Mouse (Mus musculus): ENCODE data around the gene Krt83.

Krt83 gene

DNA sequence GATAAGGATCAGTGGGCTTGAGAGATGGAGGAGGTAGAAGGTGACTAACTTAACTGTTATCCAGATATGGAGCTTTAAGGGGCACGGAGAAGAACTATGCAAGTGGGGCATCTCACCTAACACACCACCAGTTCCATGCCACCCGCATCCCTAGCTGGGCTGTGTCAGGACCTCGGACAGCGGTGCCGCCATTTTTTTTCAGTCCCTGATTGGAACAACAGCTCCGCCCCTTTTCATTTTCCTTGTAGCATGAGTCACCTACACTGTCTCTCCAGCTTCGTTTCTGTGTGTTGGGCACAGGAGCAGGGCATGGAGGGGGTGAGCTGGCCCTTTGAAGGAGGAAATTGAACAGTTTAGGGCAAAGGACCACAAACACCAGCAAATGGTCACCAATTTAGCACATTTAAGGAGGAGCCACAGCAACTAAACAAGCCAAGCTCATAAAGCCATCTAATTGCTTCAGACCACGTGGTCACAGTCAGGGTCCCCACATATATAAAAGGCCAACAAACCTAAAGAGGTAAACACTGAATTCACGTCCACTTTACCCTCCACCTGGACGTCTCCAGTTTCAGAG, 18.3 kb downstream of the Krt83 start, which contains the start of gene Krt86:
Krt86 (plus strand) TSS at position 527 of the 577 bp plus-strand sequence.
- peak in 1 of 2 experiments; percentile 10 for DNase-seq

DNA sequence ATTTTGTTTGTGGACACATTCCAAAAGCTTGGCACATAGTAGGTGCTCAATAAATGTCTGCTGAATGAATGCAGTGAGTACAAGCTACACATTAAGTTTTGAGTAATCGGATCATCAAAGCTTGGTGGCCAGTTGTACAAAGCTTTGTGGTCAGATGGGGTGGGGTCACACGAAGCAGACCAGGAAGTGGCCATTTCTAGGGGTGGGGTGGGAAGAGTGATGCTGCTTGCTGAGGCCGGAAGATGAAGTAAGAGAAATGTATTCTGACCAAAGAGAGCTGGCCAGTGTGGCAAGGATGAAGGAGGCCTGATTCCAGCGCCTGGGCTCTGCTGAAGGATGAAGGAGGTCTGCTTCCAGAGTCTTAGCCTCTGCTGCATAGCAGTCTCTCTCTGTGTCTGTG, 22.2 kb downstream of the Krt83 start:
- DNase-seq = no peak

DNA sequence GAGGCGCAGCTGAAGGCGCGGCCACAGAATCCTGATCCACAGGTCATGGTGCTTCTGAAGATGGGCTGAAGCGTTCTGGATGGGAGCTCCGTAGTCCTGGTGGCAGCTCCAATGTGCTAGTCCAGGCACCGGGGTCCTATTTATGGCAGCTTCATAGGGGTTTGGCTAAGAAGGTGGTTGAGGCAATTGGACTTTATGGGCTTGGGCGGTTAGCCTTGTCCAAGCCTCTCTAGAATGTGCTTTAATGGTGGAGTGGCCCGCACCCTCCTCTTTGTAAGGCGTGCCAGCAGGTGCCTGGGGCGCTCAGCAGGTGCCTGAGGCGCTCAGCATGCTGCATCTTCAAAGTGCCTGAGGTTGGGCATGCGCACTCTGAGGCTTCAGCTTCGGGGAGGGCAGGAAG, 27.7 kb downstream of the Krt83 start, which contains the start of gene Krt81:
Krt81 (minus strand) TSS at position 101 of the 400 bp plus-strand sequence.
- no peak for DNase-seq

DNA sequence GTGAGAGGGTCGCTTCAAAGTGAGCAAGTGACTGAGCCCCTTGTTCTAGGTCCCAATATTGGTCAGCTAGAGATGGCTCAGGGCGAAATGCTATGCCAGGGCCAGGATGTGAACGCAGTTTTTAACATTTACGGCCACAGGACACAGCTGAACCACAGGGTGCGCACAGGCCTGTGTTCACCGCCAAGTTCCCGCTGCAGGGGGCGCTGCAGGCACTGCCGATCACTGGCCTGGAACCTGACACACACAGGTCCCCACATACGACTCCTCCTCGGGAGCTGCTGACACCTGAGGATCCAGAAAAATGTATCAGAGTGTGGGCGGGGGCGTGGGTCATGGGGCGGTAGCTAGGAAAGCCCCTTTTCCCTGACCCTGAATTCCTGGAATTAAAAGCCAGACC, 32.0 kb downstream of the Krt83 start:
- DNase-seq = no peak

DNA sequence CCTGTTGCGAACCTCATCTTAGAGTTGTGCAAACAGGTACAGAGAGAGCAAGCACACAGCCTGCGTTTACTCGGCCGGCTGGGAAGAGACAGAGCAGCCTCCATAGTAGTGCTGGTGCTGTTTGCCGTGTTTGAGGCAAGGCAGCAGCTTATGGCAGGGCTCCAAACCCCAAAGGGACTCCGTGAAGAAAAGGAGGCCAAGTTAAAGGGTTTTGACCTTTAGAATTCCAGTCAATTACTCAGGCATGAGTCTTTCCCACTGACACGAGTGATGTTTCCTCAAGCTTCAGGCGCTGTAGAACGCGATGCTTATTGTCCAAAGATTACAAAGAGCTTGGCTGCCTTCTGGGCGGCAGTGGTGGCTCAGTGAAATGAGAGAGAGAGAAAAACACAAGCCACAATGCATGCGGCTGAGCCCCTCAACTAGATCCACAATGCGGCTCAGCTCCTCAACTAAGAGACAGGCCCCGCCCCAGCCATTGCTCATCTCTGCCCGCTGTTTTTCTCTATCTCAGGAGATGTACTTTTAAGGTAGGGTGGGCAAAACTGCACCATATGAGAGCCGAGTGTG, 32.9 kb downstream of the Krt83 start:
- DNase-seq = peak; percentile 50 to 58

DNA sequence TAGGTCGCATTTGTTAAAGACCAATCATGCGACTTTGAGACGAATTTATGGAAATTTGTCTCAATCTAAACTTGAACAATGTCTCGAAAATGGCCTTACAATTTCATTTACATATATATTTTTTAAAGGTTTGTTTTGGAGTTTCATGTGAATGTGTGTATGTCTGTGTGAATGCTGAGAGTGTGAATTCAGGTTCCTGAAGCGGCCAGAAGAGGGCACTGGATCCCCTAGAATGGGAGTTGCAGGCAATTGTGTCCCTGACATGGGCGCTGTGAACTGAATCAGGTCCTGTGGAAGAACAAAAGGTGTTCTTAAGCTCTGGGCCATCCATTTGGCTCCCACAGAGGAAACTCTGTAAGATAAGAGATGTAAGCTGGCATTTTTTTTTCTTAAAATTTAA, 35.4 kb downstream of the Krt83 start:
- no peak for DNase-seq

DNA sequence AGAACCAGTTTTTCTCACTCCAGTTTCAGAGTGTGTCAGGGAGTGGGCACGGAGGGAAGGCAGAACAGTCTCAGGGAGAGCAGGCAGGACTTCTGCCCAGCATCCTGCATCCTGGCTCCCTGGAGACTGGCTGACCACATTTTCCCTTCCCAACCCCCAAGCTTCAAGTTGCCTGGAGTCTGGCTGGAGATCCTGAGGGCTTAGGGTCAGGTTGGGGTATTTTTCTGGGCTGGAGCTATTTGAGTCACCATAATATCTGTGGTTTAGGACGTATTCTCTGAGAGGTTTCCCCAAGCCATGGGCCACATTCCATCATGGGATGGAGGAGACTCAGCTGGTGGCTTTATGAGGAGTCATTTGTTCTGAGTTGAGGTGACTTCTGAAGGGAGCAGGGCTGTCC, 36.0 kb downstream of the Krt83 start:
- peak in 1 of 2 experiments; percentile 7 for DNase-seq

DNA sequence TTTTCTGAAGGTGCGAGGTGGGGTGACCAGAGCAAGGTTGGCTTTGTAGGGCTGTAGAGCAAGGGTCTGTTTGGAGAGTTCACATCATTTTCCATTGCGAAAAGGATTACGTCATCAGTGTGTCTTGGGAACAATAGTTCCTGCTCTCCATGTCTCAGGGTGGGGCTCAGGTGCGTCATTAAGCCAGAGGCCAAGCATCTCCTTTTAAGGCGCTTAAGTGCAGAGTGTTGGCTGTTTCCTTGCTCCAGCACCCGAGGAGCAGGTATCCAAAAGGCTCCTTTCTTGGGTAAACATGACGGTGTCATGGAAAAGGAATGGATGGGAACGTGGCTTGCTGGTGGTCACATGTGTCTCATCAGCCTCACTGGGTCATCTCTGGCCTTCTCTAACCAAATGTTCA, 36.5 kb downstream of the Krt83 start:
- DNase-seq = no peak

DNA sequence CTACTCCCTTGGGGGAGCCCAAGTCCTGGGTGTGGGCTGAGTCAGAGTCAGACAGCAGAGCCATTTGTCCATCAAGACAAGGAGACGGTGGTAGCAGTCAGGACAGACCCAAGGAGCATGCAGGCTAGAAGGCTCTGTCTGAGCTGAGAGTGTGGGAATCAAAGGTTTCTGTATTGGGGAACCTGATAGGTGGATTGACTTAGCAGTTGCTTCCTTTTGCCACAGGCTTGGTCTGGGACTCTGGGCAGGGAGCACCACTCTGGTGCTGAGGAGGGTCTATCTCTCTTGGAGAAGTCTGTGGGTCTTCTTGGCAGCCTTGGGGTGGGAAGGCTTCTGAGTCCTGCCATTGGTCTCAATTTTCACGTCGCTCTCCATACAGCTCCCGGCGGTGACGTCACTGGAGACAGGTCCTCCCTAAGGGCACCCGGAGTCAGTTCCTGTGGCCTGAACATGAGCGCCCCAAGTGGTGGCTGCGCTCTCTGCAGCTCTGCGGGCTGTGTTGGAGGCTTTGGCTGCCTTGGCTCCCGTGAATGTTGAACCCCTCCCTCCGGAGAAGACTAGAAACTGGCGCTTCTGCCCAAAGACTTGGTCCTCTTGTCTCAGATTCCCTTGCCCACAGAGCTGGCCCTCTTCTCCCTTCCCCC, 38.1 kb downstream of the Krt83 start:
- DNase-seq = peak; percentile 82 to 85

DNA sequence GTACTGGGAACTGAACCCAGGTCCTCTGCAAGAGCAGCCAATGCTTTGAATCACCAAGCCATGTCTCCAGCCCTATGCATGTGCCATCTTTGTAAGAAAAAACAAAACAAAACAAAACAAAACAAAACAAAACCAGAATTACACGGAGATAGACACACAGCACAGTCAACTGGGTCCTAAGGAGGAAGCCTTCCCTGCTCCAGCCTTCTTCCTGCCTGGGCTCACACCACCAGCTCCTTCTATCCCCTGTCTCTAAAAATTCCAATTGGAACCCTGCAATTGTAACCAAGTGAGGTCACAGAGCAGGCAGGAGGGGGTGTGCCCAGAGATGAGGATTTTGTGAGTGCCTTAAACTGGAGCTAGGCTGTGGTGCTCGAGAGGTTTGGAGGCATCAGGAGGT, 43.9 kb downstream of the Krt83 start, which contains the start of gene Krt88:
Krt88 (plus strand) TSS at position 301 of the 400 bp plus-strand sequence.
- no peak for DNase-seq

DNA sequence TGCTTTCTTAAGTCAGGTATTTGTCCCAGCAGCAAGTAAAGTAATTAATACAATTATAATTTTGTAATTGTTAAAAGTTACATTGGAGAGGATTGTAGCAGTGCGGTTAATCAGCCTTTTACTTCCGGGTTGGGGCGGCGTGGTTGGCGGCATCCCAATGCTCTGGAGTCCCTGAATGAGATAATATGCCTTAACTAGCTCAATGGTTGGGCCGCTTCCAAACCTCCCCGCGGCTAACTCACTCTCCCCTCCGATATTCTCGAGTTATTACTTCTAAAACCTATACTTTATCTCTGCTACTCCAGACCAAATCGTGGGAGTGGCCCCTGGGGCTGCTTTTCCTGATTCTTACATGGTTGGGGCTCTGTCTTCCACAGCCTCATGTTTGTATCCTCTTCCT, 44.7 kb downstream of the Krt83 start:
- no peak for DNase-seq

DNA sequence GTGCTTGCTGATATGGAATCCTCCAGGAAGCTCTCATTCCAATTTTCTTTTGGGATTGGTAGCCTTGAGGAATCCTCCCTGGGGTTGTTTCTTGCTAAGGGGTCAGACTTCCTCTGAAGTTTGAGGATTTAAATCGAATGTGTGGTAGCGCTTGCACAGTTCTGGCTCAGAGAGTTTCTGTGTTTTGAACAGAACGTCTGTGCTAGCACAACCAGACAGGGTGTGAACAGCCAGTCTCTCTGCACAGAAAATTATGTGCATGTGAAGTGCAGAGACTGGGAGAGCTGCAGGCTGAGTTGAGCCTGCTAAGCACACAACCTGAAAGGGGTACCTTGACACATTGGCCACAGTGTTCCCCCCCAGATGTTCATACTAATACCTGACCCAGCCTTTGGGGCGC, 50.5 kb downstream of the Krt83 start:
- DNase-seq = no peak

DNA sequence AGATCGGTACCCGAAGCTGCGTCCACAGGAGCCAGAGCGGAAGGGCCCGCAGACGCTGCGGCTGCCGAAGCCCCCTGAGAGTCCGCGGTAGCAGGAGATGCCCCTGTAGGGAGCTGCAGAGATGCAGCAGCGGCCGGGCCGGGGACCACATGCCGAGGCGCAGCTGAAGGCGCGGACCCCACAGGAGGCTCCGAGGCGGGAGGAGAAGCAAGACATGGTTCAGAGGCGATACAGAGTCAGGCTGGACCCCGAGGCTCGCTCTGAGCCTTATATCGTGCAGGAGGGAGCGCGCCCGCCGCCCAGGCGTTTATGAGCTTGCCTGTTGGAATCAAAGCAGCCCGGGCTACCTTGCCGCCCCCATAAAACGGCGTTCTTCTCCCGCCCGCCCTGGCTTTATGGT, 52.8 kb downstream of the Krt83 start, which contains the start of gene Krt87:
Krt87 (minus strand) TSS at position 250 of the 400 bp plus-strand sequence.
- DNase-seq = no peak

DNA sequence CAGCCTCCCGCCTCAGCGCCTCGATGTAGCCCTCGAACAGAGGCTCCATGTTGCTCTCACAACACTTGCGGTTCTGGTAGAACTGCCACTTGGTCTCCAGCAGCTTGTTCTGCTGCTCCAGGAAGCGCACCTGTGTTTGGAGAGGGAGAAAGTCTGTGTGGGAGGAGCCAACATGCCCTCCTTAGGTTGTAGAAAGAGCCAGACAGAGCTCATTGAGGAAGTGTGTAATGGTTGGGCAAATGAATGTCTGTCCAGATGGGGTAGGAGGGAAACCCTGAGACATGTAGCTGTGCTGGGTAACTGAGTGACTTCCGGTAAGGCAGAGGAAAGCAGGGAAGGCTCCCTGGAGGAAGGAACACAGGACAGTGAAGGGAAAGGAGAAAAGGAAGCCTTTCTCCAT, 54.7 kb downstream of the Krt83 start:
- DNase-seq = no peak
